Mouse (Mus musculus): Measurements from ENCODE around the gene 4921517D22Rik.

4921517D22Rik gene

DNA sequence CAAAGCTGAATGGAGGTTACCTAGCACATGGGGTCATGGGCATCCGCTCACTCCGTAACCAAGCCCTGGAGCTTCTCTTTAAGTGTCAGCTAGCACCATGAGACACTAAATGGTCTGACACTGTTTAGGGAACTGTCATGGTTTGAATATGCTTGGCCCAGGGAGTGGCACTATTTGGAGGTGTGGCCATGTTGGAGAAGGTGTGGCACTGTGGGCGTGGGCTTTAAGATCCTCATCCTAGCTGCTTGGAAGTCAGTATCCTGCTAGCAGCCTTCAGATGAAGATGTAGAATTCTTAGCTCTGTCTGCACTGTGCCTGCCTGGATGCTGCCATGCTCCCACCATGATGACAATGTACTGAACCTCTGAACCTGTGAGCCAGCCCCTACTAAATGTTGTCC lies 33.5 kb downstream of the 4921517D22Rik start:
- DNase-seq (ENCODE audit: inconsistent ontology term), result no peak

DNA sequence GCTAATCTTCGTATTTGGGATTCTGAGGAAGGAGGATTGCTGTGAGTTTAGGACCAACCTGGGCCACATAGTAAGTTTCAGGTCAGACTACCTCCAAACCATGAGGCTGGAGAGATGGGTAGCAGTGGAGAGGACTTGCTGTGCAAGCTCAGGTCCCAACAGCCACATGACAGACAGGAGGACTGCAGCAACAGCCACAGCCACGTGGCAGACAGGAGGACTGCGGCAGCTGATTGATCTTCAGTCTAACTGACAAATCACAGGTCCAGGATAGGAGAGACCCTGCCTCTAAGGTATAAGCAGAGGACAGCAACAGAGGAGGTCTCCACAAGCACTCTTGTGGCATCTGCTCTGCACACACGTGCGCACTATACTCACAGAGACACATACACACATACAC lies 36.1 kb downstream of the 4921517D22Rik start:
- DNase-seq (ENCODE audit: inconsistent ontology term), result no peak

DNA sequence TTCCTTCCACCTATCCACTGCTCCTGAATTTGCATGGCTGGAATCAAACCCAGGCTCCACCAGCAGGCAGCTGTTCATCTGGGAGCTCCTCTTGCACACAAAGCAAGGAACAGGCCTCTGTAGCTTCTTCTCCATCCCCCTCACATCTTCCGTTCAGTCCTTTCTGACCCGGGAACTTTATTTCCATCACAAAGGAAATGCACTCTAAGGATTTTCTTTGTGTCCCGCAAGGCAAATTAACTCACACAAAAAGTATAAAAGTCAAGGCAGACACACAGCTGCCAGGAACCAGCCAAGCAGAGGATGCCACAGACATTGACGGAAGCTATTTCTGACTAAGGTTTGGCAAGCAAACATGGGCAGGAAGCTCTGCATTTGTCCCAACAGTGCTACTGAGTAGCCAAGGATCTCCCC lies 36.9 kb downstream of the 4921517D22Rik start:
- peak; percentile 54 for DNase-seq (ENCODE audit: inconsistent ontology term)

DNA sequence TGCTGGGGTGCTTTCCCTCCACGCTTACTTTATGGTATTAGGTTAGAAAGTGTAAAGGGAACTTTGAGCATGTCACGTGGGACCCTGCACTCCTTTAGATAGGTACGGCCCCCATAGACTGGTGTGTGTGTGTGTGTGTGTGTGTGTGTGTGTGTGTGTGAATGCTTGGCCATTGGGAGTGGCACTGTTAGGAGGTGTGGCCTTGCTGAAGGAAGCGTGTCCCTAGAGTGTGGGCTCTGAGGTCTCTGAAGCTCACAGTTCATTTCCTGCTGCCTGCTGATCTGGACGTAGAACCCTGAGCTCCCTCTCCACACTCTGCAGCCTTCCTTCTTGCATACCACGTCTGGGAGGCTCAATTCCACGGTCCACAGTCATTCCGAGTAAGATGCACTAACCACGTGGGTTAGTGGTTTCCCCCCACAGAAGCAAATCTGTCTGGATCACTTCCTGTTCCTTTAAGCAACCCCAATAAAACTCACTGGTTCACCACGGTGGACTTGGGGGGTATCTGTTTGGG lies 37.5 kb downstream of the 4921517D22Rik start:
- no peak for DNase-seq (ENCODE audit: inconsistent ontology term)

DNA sequence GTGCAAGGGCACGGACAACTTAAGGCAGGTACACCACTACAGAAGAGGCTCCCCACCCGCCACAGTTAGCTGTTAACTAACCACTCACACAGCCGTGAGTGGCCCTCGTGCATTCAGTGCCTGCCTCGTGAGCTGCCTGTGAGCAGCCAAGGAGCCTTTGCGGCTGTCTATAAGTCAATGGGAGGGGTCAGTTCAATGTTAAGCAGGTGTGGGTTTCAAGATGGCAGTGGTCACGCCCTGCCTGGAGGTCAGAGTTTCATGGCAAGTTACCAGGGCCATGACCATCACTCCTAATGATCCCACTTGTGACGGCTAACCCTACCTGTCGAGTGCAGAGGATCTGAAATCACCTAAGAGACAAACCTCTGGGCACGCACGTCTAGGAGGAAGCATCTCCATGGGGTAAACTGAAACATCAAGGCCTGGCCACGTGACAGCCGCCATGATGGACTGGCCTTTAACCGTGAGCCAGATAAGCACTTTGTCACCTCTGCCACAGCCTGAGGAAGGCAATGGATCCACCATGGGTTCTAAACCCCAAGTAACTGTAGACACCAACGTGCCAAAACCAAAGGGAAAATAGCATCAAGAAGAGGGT lies 38.1 kb downstream of the 4921517D22Rik start:
- no peak for DNase-seq (ENCODE audit: inconsistent ontology term)

DNA sequence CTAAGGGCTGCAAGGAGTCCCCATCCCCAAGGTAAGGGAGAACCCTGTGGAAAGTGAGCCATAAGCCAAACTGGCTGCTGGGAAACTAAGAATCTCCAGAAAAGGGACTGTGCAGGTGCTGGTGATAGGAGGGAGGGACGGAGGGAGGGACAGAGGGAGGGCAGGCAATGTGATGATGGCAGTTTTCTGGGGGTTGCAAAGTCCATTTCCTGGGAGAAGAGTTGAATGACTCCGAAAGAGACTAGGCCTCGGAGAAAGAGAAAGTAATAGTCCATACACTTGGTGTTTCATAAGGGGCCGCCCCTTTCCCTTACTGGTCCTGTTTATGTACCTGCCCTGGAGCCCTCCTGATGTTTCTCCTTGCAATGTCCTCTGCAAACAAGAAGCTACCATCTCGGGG lies 39.4 kb downstream of the 4921517D22Rik start:
- DNase-seq (ENCODE audit: inconsistent ontology term), result no peak

DNA sequence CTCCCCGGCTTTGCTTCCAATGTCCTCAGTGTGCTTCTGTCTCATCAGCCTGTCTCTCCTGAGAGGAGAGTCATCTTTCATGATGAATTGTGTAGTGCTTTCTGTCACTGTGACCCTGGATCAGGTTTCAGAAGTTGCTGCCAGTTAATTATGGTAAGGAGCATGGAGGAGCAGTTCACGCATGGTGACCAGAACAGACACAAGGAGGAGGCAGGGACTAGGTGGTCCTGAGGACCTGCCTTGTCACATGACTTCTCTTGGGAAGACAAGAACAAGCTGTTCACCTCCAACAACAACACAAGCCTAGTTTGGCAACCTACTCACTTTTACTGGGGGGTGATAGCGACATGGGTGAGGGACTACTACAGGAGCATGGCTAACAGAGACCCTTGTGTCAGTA lies 40.8 kb downstream of the 4921517D22Rik start:
- no peak for DNase-seq (ENCODE audit: inconsistent ontology term)

DNA sequence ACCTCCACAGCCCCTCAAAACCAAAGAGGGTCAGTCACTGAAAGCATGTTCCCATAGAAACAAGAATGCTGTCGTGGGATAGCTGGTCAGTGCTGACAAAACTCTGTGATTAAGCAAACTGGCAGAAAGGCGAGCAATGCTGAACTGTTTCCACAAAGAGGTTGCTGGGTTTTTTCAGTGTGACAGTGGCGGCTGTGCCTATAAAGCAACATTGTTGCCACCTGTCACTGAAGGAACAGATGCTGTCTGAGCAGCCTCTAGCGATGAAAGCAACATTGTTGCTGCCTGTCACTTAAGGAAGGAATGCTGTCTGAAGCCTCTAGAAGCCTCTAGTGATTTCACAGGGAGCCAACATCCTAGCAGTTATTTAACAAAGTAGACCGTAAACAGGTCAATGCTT lies 41.3 kb downstream of the 4921517D22Rik start:
- peak; percentile 17 for DNase-seq (ENCODE audit: inconsistent ontology term)

DNA sequence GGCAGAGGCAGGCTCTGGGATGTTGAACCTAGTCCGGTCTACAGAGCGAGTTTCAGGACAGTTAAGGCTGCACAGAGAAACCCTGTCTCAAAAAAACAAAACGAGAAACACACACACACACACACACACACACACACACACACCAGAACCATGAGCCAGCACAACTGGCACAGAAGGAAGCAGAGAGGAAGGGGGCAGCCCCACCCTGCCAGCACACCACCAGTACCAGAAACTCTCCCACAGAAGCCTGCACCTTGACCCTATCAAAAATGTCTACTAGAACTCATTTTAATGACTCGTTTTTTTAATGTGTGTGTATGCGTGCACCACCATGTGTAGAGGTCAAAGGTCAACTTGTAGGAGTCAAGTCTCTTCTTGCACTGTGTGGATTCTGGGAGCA lies 44.1 kb downstream of the 4921517D22Rik start:
- DNase-seq (ENCODE audit: inconsistent ontology term), result no peak

DNA sequence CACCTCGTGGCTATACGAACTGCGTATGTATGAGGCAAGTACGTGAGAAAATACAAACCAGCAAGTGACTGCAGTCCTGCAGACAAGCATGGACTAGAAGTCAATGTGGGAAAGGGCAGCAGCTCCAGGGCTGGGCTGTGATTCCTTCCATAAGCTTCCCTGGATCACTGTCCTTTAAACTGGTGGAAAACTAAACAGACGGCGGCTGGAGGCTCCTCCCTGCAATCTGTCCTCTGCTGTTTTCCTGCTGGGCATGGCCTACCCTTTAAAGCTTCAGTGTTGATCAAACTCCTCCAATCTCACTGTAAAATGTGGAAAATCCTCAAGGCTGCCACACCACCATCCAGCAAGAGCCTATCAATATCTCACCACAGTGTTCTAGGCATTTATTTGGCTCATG lies 45.3 kb downstream of the 4921517D22Rik start:
- DNase-seq (ENCODE audit: inconsistent ontology term), result no peak

DNA sequence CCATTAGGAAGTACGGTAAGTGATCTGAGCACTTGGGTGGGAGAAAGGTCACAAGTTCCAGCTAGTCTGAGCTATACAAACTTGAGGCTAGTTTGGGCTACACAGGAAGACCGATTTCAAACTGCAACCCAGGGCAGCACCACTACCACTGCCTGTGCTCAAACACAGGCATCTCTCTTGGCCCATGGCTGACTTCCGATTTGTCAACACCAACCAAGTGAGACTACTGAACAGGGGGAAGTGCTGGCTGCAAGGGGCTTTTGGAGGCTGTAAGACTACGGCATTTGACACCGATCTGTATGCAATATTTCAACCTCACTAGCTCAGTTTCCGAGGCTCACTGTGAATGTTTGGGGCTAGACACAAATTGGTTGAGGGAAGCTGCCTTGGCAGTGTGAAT lies 46.4 kb downstream of the 4921517D22Rik start:
- DNase-seq (ENCODE audit: inconsistent ontology term), result no peak

DNA sequence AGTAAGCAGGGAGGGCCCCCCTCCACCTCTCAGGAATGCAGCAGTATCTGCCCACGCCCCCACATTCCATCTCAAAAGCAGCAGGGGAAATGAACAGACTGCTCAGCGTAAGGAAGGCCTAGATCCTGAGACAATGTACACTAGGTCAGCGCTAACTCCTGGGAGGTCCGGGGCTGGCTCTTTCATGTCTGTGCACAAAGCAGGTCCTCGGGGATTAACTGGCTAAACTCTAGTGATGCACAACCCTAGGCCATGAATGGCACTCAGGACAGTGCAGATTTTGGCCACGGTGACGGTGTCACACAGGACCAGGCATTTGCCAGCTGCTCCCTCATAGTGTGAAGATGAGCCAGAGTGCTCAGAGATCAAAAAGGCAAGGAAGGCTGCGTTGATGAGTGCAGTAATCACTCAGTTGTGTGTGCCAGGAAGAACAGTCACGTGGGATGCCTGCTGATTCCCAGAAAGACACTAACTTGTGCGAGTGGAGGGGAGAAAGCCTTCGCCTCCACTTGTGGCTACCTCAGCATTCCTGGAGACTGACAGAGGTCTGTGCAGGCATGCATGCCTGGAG lies 47.1 kb downstream of the 4921517D22Rik start:
- peak; percentile 83 for DNase-seq (ENCODE audit: inconsistent ontology term)

DNA sequence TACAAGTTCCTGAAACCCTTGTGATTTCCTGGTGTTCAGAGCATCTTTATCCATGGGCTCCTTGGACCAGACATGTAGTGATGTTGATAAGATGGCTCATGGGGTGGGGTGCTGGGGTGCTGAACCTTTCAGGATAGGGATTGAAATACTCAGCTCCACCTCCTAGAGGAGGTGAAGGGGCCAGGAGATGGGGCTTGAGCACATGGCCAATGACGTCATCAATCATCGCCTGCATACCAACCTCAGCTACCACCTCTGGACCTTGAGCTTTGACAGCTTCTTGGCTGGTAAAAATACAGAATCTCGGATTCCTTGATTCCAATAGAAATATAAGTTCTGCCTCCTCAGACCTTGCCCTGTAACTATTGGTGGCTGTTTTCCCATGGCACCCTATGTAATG lies 48.4 kb downstream of the 4921517D22Rik start:
- no peak for DNase-seq (ENCODE audit: inconsistent ontology term)

DNA sequence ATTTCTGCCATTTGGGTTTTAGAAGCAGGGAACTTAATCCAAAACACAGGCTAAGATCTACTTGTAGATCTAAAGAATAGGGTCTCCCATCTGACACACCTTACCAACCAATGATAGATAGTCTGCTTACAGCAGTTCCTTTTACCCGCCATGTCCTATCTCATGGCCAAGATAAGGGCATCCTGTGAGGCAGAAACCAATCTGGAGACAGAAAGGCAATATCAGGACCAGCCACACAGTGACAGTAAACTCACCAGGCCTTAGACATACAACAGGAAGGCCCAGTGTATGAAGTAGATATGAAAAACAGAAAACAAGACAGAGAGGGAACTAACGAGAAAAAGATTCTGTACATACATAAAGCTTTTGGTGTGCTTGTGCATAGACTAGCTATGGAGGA lies 51.1 kb downstream of the 4921517D22Rik start:
- no peak for DNase-seq (ENCODE audit: inconsistent ontology term)

DNA sequence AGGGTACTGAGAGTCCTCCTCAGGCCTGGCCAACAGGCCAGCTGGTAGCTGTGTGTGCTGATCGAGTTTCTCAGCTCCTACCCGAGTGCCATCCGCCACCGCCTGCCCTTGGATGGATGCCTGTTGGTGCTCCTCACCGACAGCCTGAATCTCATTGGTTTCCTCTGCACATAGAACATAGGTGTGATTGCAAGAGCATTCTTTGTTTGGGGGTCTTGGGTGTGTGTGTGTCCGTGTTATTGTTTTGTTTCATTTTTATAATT lies 53.8 kb downstream of the 4921517D22Rik start:
- DNase-seq (ENCODE audit: inconsistent ontology term), result no peak

DNA sequence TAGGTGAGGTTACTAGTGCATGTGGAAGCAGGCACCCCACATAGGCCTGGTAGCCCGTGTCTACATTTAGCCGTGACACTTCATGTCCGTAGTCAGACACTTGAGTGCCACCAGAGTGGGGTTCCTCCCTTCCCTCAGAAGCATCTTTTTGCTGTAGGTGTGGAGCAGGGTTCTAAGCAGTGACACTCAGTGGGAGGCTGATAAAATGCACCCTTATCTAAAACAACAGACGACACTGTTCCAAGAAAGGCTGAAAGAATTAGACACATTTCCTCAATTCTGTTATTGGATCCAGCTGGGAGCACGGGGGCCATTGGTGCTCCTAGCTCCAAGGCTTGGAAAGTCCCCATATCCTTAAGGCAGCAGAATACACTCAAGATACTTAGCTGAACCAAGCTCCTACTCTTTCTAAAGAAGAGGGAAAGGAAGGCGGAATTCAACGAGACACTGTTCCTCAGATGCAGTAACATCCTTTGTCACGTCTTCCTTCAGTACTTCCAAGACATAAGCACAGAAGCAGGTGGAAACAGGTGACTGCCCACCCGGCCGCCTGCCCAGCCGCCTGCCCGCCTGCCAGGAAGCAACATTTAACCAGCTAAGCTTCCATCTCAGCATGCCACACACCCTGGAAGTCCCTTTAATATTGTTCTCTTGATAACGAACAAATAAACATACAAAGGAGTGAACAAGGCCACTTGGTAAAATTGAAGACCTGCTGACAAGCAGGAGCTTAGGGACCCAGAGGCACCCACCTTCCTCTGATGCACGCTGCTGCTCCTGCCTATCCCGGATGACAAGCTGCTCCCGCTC lies 54.3 kb downstream of the 4921517D22Rik start:
- no peak for DNase-seq (ENCODE audit: inconsistent ontology term)

DNA sequence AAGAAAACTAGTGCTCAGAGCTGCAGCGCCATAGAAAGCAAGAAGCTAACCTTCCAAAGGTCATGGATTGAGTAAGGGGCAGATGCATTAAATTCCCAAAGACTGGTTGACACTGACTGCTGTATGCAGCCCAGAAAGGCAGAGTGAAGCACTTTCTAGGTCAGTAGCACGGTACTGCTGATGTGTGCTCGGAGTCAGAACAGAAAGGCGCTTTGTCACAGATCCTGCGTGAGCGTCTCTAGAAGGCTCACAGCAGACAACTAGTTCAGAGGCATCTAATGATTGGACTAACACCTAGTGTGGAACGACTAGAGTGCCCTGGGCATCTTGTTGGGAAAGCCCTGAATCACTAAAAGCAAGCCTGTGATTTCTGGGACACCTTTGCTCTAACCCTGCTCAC lies 56.1 kb downstream of the 4921517D22Rik start:
- DNase-seq (ENCODE audit: inconsistent ontology term), result no peak
